Mouse (Mus musculus) kidney, adult 2 months (tissue): Measurements from ENCODE around the gene Fam187a.

Experiments
- CTCF ChIP-seq: fragments of 200-500 bp; conservative IDR thresholded peaks from 2 replicates; pipeline ENCODE4 v1.5.1; 2011; ENCODE audit warnings: low read depth, mild to moderate bottlenecking, control low read depth, low read length, moderate library complexity, mixed read lengths; ENCODE audit not compliant: insufficient read depth, insufficient read length
- POLR2A ChIP-seq: fragments of 200-500 bp; IDR thresholded peaks from one replicate; pipeline ENCODE4 v1.6.1; 2011; ENCODE audit warnings: low read depth, low read length, control low read depth

DNA sequence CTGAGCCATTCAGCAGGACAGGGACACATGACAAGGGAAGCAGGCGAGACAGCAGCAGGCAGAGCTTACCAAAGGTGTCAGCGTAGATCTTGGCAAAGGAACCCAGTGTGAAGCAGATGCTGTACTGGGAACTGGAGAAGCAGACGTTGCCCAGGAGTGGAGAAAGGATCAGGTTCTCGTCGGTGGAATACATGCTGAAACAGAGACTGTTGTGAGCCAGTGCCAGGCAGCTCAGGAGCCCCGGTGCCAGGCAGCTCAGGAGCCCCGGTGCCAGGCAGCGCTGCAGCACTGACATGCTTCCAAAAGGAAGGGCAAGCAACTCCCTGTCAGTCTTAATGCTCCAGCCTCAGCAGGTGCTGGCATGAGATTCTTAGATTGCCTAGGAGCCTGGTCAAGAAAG lies 25.0 kb upstream of the Fam187a start:
- TF ChIP-seq POLR2A (no peak), CTCF (no peak)
